Mouse (Mus musculus): ENCODE results near the gene Plekhn1. TPM values are rescaled to one million over a fixed set of nuclear protein-coding genes. Genes with fewer than 3 reads are reported as not detected.
A peak's percentile ranks its signal among the peaks of the same experiment; 100 is the strongest.

Plekhn1 gene
- total RNA-seq, 1 experiment: 15.2 TPM

GRCm38 (mm10) chr4:156185456-156185949 lies 49.2 kb downstream of the Plekhn1 start:
- peak overlapping the region; percentile 63; the same call in 1 of the 2 replicates for H3K9ac ChIP-seq (ENCODE audit: insufficient read depth, low read depth, low read length, poor library complexity, severe bottlenecking)
- in situ Hi-C loops (cut with MboI; ENCODE audit: low sequenced_read_pairs in 2 of 2, unreplicated experiment in 2 of 2): no loop called here
- no peak for DNase-seq (ENCODE audit: low read depth, low spot score)
- H3K4me1 ChIP-seq (ENCODE audit: control insufficient read depth in 2 of 2, insufficient read depth in 2 of 2, low read length in 2 of 2, poor library complexity in 1 of 2): peaks cover 12 to 38% of the 10 kb centered on the region in 2 experiments; a peak in 3 of 4 replicates
- peak overlapping the region; percentile 3 to 41; a peak in 2 of 4 replicates for H3K4me3 ChIP-seq (ENCODE audit: insufficient read depth in 1 of 2, low read depth in 1 of 2, low read length in 2 of 2, poor library complexity in 1 of 2, severe bottlenecking in 1 of 2)
- H3K27ac ChIP-seq (ENCODE audit: insufficient read depth, low read depth, low read length, poor library complexity, severe bottlenecking): no peak overlapping the region
- H3K9me3 ChIP-seq (ENCODE audit: control insufficient read depth, insufficient read depth, low read depth, low read length): peaks cover 6% of the 10 kb centered on the region; the same call in 1 of the 2 replicates
- TF ChIP-seq ZNF384 (IDR thresholded peaks at IDR 0.05; ENCODE audit: low read depth, low read length) (no peak), HCFC1 (IDR thresholded peaks at IDR 0.05; ENCODE audit: borderline replicate concordance, insufficient read depth, low read length) (no peak), CHD2 (IDR thresholded peaks at IDR 0.05; ENCODE audit: low read depth, low read length) (no peak), ZC3H11A (IDR thresholded peaks at IDR 0.05; ENCODE audit: borderline replicate concordance, low read depth, low read length) (no peak), MAFK (IDR thresholded peaks at IDR 0.05; ENCODE audit: insufficient read depth, low read depth, low read length) (no peak)
- H3K36me3 ChIP-seq (ENCODE audit: control insufficient read depth, insufficient read depth, low read length, poor library complexity, severe bottlenecking): peaks cover 27% of the 10 kb centered on the region; the same call in 1 of the 2 replicates

- H3K4me1 ChIP-seq (ENCODE audit: control insufficient read depth in 2 of 2, insufficient read depth in 2 of 2, low read length in 2 of 2, poor library complexity in 1 of 2): peaks cover 5 to 27% of the 10 kb centered on the region in 2 experiments; a peak in 3 of 4 replicates
- DNase-seq (ENCODE audit: low read depth, low spot score): no peak
- TF ChIP-seq HCFC1 (IDR thresholded peaks at IDR 0.05; ENCODE audit: borderline replicate concordance, insufficient read depth, low read length) (no peak), CHD2 (IDR thresholded peaks at IDR 0.05; ENCODE audit: low read depth, low read length) (no peak), ZNF384 (IDR thresholded peaks at IDR 0.05; ENCODE audit: low read depth, low read length) (no peak), MAFK (IDR thresholded peaks at IDR 0.05; ENCODE audit: insufficient read depth, low read depth, low read length) (no peak), ZC3H11A (IDR thresholded peaks at IDR 0.05; ENCODE audit: borderline replicate concordance, low read depth, low read length) (no peak)
- in situ Hi-C loops (cut with MboI; ENCODE audit: low sequenced_read_pairs in 2 of 2, unreplicated experiment in 2 of 2): no loop called here
- H3K27ac ChIP-seq (ENCODE audit: insufficient read depth, low read depth, low read length, poor library complexity, severe bottlenecking): no peak overlapping the region
- peaks cover 8% of the 10 kb centered on the region for H3K9me3 ChIP-seq (ENCODE audit: control insufficient read depth, insufficient read depth, low read depth, low read length)
- H3K4me3 ChIP-seq (ENCODE audit: insufficient read depth in 1 of 2, low read depth in 1 of 2, low read length in 2 of 2, poor library complexity in 1 of 2, severe bottlenecking in 1 of 2): no peak overlapping the region
- H3K9ac ChIP-seq (ENCODE audit: insufficient read depth, low read depth, low read length, poor library complexity, severe bottlenecking): no peak overlapping the region
- peaks cover 31% of the 10 kb centered on the region for H3K36me3 ChIP-seq (ENCODE audit: control insufficient read depth, insufficient read depth, low read length, poor library complexity, severe bottlenecking)
These were observed 50.2 kb downstream of the Plekhn1 start for GRCm38 (mm10) chr4:156184291-156184954.

DNA sequence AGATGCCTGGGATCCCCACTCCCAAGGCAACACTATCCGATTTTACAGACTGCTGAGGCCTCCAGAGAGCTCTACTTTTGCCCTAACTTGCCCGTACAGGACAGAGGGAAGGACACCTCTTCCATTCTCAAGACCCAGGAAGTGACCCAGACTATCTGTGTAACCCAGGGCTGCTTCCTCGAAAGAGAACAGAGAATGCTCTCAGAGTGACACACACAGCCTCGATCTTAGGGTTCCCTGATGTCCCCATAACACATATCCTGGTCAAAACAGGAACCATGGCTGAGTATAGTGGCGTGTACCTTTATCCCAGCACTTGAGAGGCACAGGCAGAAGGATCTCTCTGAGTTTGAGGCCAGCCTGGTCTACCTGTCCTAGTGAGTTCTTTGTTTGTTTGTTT lies 50.9 kb downstream of the Plekhn1 start:
- in situ Hi-C loops (cut with MboI; ENCODE audit: low sequenced_read_pairs in 2 of 2, unreplicated experiment in 2 of 2): no loop called here
- H3K9ac ChIP-seq (ENCODE audit: insufficient read depth, low read depth, low read length, poor library complexity, severe bottlenecking): no peak overlapping the region
- TF ChIP-seq ZNF384 (IDR thresholded peaks at IDR 0.05; ENCODE audit: low read depth, low read length) (no peak), HCFC1 (IDR thresholded peaks at IDR 0.05; ENCODE audit: borderline replicate concordance, insufficient read depth, low read length) (no peak), ZC3H11A (IDR thresholded peaks at IDR 0.05; ENCODE audit: borderline replicate concordance, low read depth, low read length) (no peak), CHD2 (IDR thresholded peaks at IDR 0.05; ENCODE audit: low read depth, low read length) (no peak), MAFK (IDR thresholded peaks at IDR 0.05; ENCODE audit: insufficient read depth, low read depth, low read length) (no peak)
- H3K9me3 ChIP-seq (ENCODE audit: control insufficient read depth, insufficient read depth, low read depth, low read length): peaks cover 11% of the 10 kb centered on the region
- no peak overlapping the region for H3K4me3 ChIP-seq (ENCODE audit: insufficient read depth in 1 of 2, low read depth in 1 of 2, low read length in 2 of 2, poor library complexity in 1 of 2, severe bottlenecking in 1 of 2)
- no peak for DNase-seq (ENCODE audit: low read depth, low spot score)
- H3K27ac ChIP-seq (ENCODE audit: insufficient read depth, low read depth, low read length, poor library complexity, severe bottlenecking): no peak overlapping the region
- H3K4me1 ChIP-seq (ENCODE audit: control insufficient read depth in 2 of 2, insufficient read depth in 2 of 2, low read length in 2 of 2, poor library complexity in 1 of 2): peaks cover 5 to 27% of the 10 kb centered on the region in 2 experiments; a peak in 3 of 4 replicates
- H3K36me3 ChIP-seq (ENCODE audit: control insufficient read depth, insufficient read depth, low read length, poor library complexity, severe bottlenecking): peaks cover 38% of the 10 kb centered on the region

GRCm38 (mm10) chr4:156177630-156178029 lies 57.0 kb downstream of the Plekhn1 start:
- in situ Hi-C loops (cut with MboI; ENCODE audit: low sequenced_read_pairs in 2 of 2, unreplicated experiment in 2 of 2): no loop called here
- Histone ChIP-seq H3K4me1 (ENCODE audit: control insufficient read depth in 2 of 2, insufficient read depth in 2 of 2, low read length in 2 of 2, poor library complexity in 1 of 2) (no peaks in the 10 kb centered on the region), H3K36me3 (ENCODE audit: control insufficient read depth, insufficient read depth, low read length, poor library complexity, severe bottlenecking) (peaks cover 79% of the 10 kb centered on the region), H3K9ac (ENCODE audit: insufficient read depth, low read depth, low read length, poor library complexity, severe bottlenecking) (no peak overlapping the region), H3K4me3 (ENCODE audit: insufficient read depth in 1 of 2, low read depth in 1 of 2, low read length in 2 of 2, poor library complexity in 1 of 2, severe bottlenecking in 1 of 2) (no peak overlapping the region), H3K9me3 (ENCODE audit: control insufficient read depth, insufficient read depth, low read depth, low read length) (peaks cover 13% of the 10 kb centered on the region), H3K27ac (ENCODE audit: insufficient read depth, low read depth, low read length, poor library complexity, severe bottlenecking) (no peak overlapping the region)
- no peak for DNase-seq (ENCODE audit: low read depth, low spot score)
- no peak for TF ChIP-seq ZNF384 (IDR thresholded peaks at IDR 0.05; ENCODE audit: low read depth, low read length)
- no peak for TF ChIP-seq CHD2 (IDR thresholded peaks at IDR 0.05; ENCODE audit: low read depth, low read length)
- no peak for TF ChIP-seq HCFC1 (IDR thresholded peaks at IDR 0.05; ENCODE audit: borderline replicate concordance, insufficient read depth, low read length)
- no peak for TF ChIP-seq ZC3H11A (IDR thresholded peaks at IDR 0.05; ENCODE audit: borderline replicate concordance, low read depth, low read length)
- TF ChIP-seq MAFK (IDR thresholded peaks at IDR 0.05; ENCODE audit: insufficient read depth, low read depth, low read length): no peak

All from ES-E14 (cell line).